Mouse (Mus musculus): ENCODE results near the gene Pros1.

DNA sequence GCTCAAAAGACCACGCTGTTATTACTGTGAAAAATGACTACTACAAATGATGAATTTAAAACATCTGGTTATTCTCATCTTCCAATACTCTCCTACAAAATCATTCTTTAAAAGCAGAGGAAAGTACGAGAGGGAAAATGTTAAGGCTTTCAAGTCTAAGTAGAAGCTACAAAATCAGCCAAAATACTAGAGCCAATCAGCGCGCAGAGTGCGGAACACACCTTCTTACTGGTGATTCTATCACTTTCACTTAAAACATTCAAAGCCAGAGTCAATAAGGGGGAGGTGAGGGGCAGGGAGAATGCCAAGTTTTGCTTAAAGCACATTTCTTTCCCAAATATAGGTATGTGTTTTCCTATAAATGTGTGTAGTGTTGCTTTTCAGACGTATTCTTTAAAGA is 8.8 kb upstream of the Pros1 start:
- TF ChIP-seq TAL1 (IDR thresholded peaks at IDR 0.05; ENCODE audit: low read length) = no peak
- TF ChIP-seq GATA1 (IDR thresholded peaks at IDR 0.05; ENCODE audit: low read length) = no peak
